Mouse (Mus musculus) spleen, embryonic (tissue): ENCODE results near the gene Rapgef3.

Experiments
- CTCF ChIA-PET: fragments of 350-600 bp; sonication (Branson Sonifier 250); formaldehyde crosslinking; loops from one replicate; lab custom pipeline; 2022; lab: Charles Lee

The Rapgef3 gene

GRCm38 (mm10) chr15:97724346-97725197, 43.2 kb downstream of the Rapgef3 start:
- CTCF ChIA-PET, result no interaction called here

GRCm38 (mm10) chr15:97723536-97724345, 44.0 kb downstream of the Rapgef3 start:
- CTCF ChIA-PET, result no interaction called here

- CTCF ChIA-PET, result interaction anchor here (0.5 to 2.5 kb wide), 2 partner anchors 47 to 86 kb away, joined by 3 to 7 read pairs; partner anchors contain the start of gene Rapgef3
Observed at GRCm38 (mm10) chr15:97721008-97721701, 46.6 kb downstream of the Rapgef3 start.

GRCm38 (mm10) chr15:97720026-97720675, 47.6 kb downstream of the Rapgef3 start:
- CTCF ChIA-PET, result interaction anchor here (0.6 to 2.5 kb wide), 3 partner anchors 48 to 248 kb away, joined by 3 to 7 read pairs (median 4); partner anchors contain the start of gene Rapgef3

- CTCF ChIA-PET, result interaction anchor here (1.5 to 2.5 kb wide), 2 partner anchors 48 to 50 kb away, joined by 3 to 7 read pairs; partner anchors contain the start of gene Rapgef3
Observed at GRCm38 (mm10) chr15:97719494-97719893, 48.3 kb downstream of the Rapgef3 start.

GRCm38 (mm10) chr15:97718535-97719155, 49.1 kb downstream of the Rapgef3 start:
- CTCF ChIA-PET, result interaction anchor here (0.6 to 2.5 kb wide), 6 partner anchors 12 to 362 kb away, joined by 3 to 9 read pairs (median 4); partner anchors contain the start of gene Rapgef3

- CTCF ChIA-PET, result interaction anchor here (0.6 to 2.4 kb wide), 4 partner anchors 12 to 362 kb away, joined by 3 to 9 read pairs (median 3); no protein-coding TSS in a partner anchor
Observed at GRCm38 (mm10) chr15:97717861-97718534, 49.8 kb downstream of the Rapgef3 start.

GRCm38 (mm10) chr15:97716782-97717181, 51.0 kb downstream of the Rapgef3 start:
- CTCF ChIA-PET, result interaction anchor here (0.6 to 2.4 kb wide), 2 partner anchors 59 to 102 kb away, joined by 3 to 9 read pairs; no protein-coding TSS in a partner anchor

GRCm38 (mm10) chr15:97715734-97716133, 52.0 kb downstream of the Rapgef3 start:
- CTCF ChIA-PET, result no interaction called here

- CTCF ChIA-PET, result no interaction called here
Observed at GRCm38 (mm10) chr15:97715083-97715482, 52.7 kb downstream of the Rapgef3 start.

- CTCF ChIA-PET, result no interaction called here
Observed at GRCm38 (mm10) chr15:97712546-97712945, 55.2 kb downstream of the Rapgef3 start.

GRCm38 (mm10) chr15:97710906-97711305, 56.9 kb downstream of the Rapgef3 start:
- CTCF ChIA-PET, result interaction anchor here (0.7 kb wide), 1 partner anchor 90 kb away, joined by 9 read pairs; no protein-coding TSS in a partner anchor

- CTCF ChIA-PET, result interaction anchor here (0.9 kb wide), 1 partner anchor 13 kb away, joined by 3 read pairs; no protein-coding TSS in a partner anchor
Observed at GRCm38 (mm10) chr15:97705211-97706050, 62.3 kb downstream of the Rapgef3 start, which contains the start of gene Rpap3. Rpap3 (minus strand) TSS chr15:97705825.

GRCm38 (mm10) chr15:97696616-97697015, 71.2 kb downstream of the Rapgef3 start:
- CTCF ChIA-PET, result no interaction called here
